Mouse (Mus musculus) ES-Bruce4 (cell line): Measurements from ENCODE around the gene Kctd2. TPM values are rescaled to one million over a fixed set of nuclear protein-coding genes. Genes with fewer than 3 reads are reported as not detected.

Experiments
- H3K27ac ChIP-seq: 2 replicates; pipeline ENCODE4 v1.5.1; 2012; ENCODE audit warnings: low read length, inconsistent platforms; ENCODE audit not compliant: insufficient read depth
- H3K27me3 ChIP-seq: 2 replicates; pipeline ENCODE4 v1.6.1; 2012; ENCODE audit warnings: mild to moderate bottlenecking, low read length, inconsistent platforms; ENCODE audit not compliant: control insufficient read depth, poor library complexity, insufficient read depth, severe bottlenecking
- H3K36me3 ChIP-seq: 2 replicates; pipeline ENCODE4 v1.6.1; 2012; ENCODE audit warnings: inconsistent platforms, mild to moderate bottlenecking, low read length, moderate library complexity; ENCODE audit not compliant: control insufficient read depth, poor library complexity, insufficient read depth, severe bottlenecking
- H3K4me1 ChIP-seq: one replicate; pipeline ENCODE4 v1.8.1; 2011; ENCODE audit warnings: low read length; ENCODE audit not compliant: control insufficient read depth, insufficient read depth
- H3K4me3 ChIP-seq: 2 replicates; pipeline ENCODE4 v1.5.1; 2011; ENCODE audit warnings: low read depth, mild to moderate bottlenecking, low read length
- H3K9ac ChIP-seq: 2 replicates; pipeline ENCODE4 v1.6.1; 2012; ENCODE audit warnings: low read depth, mild to moderate bottlenecking, inconsistent platforms; ENCODE audit not compliant: poor library complexity, severe bottlenecking
- H3K9me3 ChIP-seq: replicated peaks from 2 replicates; pipeline ENCODE4 v1.6.1; 2012; ENCODE audit warnings: mild to moderate bottlenecking, low read length, inconsistent platforms; ENCODE audit not compliant: control insufficient read depth, poor library complexity, insufficient read depth, severe bottlenecking
- CTCF ChIP-seq: IDR thresholded peaks from one replicate; pipeline ENCODE4 v1.8.1; 2011; ENCODE audit warnings: low read depth, low read length
- EP300 ChIP-seq: IDR thresholded peaks from 2 replicates; pipeline ENCODE4 v1.6.1; 2011; ENCODE audit warnings: low read depth, low read length; ENCODE audit not compliant: insufficient read depth
- POLR2A ChIP-seq: IDR thresholded peaks from one replicate; pipeline ENCODE4 v1.8.1; 2011; ENCODE audit warnings: low read length; ENCODE audit not compliant: insufficient read depth
- polyA plus RNA-seq: library from polyadenylated mRNA; stranded (reverse); fragments of >200 nt; gene quantifications from 2 replicates; pipeline ENCODE4 v1.2.4, GENCODE M21; 2011; ENCODE audit warnings: low read depth; ENCODE audit not compliant: missing spikeins, insufficient read depth, insufficient read length

Kctd2 gene
- polyA plus RNA-seq, 1 experiment, result 26.4 TPM

DNA sequence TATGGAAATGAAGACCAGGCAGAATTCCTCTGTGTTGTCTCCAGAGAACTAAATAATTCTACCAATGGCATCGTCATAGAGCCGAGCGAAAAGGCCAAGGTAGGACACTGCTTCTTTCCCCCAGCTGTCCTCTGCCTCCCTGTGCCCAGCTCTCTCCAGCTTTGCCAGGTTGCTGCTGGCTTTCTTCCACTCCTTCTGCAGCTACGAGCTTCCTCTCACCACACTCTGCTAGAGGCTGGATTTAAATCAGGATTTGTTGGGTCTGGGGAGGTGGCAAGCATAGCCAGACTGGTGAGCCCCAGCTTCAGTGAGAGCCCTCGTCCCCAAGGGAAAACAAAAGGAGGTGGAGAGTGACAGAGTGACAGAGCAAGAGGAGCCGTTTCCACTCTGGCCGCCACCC lies 9.4 kb downstream of the Kctd2 start:
- H3K36me3 ChIP-seq, result peaks cover 5% of the 10 kb centered on the region
- no peak overlapping the region for H3K4me3 ChIP-seq
- TF ChIP-seq CTCF (no peak), EP300 (no peak), POLR2A (no peak)
- no peak overlapping the region for H3K27ac ChIP-seq
- no peaks in the 10 kb centered on the region for H3K9me3 ChIP-seq
- H3K4me1 ChIP-seq, result peaks cover 2% of the 10 kb centered on the region
- H3K9ac ChIP-seq, result no peak overlapping the region
- no peaks in the 10 kb centered on the region for H3K27me3 ChIP-seq

DNA sequence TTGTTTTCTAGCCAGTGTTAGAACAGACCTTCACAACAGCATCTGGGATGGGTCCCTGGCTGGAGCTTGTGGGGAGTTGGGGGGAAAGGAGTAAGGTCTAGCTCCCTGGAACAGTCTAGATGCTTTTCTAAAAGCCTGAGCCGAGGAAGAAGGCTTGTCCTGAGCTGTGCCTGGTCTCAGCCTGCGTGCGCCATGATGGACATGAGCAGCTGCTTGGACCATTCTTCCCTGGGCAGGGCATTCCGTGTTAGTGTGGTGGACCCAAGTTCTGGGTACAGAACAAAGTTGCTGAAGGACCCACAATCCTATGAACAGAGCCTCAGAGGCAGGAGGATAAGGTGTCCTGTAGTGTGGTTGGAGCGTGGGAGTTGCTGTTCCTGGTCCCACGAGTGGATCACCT lies 10.6 kb downstream of the Kctd2 start:
- Histone ChIP-seq H3K27ac (no peak overlapping the region), H3K27me3 (no peaks in the 10 kb centered on the region), H3K4me1 (peaks cover 2% of the 10 kb centered on the region), H3K4me3 (no peak overlapping the region), H3K36me3 (peaks cover 5% of the 10 kb centered on the region), H3K9ac (no peak overlapping the region), H3K9me3 (no peaks in the 10 kb centered on the region)
- TF ChIP-seq CTCF (no peak), EP300 (no peak), POLR2A (no peak)

DNA sequence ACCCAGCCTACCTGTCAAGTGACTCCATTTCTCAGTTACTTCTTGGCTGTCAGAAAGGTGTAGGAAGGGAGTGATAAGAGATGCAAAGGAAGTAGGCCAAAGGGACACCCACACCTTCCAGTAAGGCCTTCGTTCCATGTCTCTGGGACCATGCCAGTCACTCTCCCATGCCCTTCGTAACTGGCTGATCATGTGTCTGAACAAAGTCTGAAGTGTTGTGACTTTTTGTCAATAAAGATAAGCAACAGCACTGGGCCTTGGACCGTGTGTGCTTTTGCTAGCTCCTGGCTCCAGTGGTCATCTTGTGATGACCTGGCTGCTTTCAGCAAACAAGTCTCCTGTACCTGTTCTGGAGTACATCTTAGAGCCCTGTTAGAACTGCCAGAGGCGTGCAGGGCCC lies 12.9 kb downstream of the Kctd2 start:
- Histone ChIP-seq H3K36me3 (peaks cover 5% of the 10 kb centered on the region), H3K9ac (no peak overlapping the region), H3K27me3 (no peaks in the 10 kb centered on the region), H3K27ac (no peak overlapping the region), H3K4me1 (peaks cover 2% of the 10 kb centered on the region), H3K9me3 (no peaks in the 10 kb centered on the region), H3K4me3 (no peak overlapping the region)
- no peak for TF ChIP-seq POLR2A
- no peak for TF ChIP-seq EP300
- TF ChIP-seq CTCF, result no peak

DNA sequence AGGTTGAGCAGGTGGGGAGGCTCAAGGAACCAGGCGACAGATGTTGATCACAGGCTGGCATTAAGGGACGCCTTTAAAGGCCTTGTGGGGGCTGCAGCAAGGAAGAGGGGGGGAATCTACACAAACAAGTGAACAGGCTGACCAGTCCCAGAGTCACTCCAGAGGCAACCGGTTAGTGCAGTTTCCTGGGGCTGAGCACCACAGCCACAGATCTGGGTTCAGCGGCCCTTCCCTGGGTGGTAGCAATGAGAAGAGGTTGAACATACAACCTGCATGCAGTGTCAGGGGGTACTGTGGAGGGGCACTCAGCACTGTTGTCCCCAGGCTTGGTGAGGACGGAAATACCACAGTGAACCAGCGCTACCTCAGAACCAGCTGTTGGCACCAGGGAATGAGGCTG lies 13.4 kb downstream of the Kctd2 start:
- Histone ChIP-seq H3K27ac (no peak overlapping the region), H3K9me3 (no peaks in the 10 kb centered on the region), H3K36me3 (peaks cover 5% of the 10 kb centered on the region), H3K27me3 (no peaks in the 10 kb centered on the region), H3K4me1 (no peaks in the 10 kb centered on the region), H3K9ac (no peak overlapping the region), H3K4me3 (no peak overlapping the region)
- TF ChIP-seq EP300 (no peak), CTCF (no peak), POLR2A (no peak)

DNA sequence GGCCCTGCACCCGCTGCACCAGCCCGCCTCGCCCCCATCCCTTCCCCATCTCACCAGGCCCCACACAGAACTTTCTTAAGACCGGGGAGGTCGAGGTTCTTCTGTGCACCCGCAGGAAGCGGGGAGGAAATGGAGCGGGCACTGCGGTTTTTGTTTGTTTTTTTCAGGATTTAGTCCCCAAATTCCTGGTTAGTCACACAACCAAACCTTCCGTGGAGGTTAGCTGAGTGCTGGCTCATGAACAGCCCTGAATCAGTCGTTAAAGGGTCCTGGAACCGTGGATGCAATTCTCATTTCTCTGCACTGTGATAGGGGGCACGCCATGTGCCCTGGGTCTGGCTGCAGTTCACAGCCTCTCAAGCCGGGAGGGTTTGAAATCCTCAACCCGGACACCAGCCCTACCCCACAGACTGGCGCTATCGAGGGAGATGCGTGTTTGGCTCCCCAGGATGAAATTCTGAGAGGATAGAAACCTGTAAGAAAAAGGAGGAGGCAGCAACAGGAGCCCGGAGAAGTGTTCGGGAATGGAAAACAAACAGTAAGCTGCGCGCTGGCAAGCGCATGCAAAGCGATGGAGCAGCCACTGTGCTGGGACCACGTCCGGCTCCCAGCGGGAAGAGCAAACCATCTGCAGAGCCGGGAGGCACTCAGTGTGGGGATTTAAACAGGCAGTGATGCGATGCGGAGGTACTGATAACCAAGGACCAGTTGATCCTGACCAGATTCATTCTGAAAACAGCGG lies 15.8 kb downstream of the Kctd2 start:
- H3K4me3 ChIP-seq, result peak overlapping the region; percentile 40
- H3K9me3 ChIP-seq, result 0 out of 2 replicates have a peak, but pooled peaks cover under 1% of the 10 kb centered on the region
- no peak overlapping the region for H3K27ac ChIP-seq
- H3K27me3 ChIP-seq, result no peaks in the 10 kb centered on the region
- TF ChIP-seq POLR2A (no peak), CTCF (no peak), EP300 (no peak)
- 0 out of 2 replicates have a peak, but pooled peaks cover 2% of the 10 kb centered on the region for H3K36me3 ChIP-seq
- H3K4me1 ChIP-seq, result no peaks in the 10 kb centered on the region
- H3K9ac ChIP-seq, result peak overlapping the region; percentile 70

DNA sequence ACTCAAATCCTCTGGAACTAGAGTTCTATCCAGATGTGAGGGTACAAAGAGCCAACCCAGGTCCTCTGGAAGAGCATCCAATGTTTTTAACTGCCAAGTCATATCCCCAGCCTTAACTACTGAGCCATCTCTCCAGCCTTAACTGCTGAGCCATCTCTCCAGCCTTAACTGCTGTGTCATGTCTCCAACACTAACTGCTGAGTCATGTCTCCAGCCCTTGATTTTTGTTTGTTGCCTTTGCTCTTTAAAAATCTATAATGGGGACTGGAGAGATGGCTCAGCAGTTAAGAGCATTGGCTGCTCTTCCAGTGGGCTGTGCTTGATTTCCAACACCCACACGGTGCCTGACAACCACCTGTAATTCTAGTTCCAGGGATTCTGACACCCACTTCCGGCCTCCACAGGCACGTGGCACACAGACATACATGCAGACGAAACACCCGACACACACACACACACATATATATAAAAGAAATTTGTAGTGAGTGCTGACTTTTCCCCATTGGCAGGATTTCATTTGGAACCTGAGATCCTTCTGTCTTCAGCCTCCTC lies 17.7 kb downstream of the Kctd2 start:
- H3K36me3 ChIP-seq, result no peaks in the 10 kb centered on the region
- H3K4me1 ChIP-seq, result no peaks in the 10 kb centered on the region
- H3K9ac ChIP-seq, result no peak overlapping the region
- H3K27me3 ChIP-seq, result no peaks in the 10 kb centered on the region
- no peak overlapping the region for H3K27ac ChIP-seq
- no peak for TF ChIP-seq POLR2A
- no peak for TF ChIP-seq EP300
- TF ChIP-seq CTCF, result no peak
- no peak overlapping the region for H3K4me3 ChIP-seq
- H3K9me3 ChIP-seq, result peaks cover 2% of the 10 kb centered on the region; the same call in 1 of the 2 replicates
